Mouse (Mus musculus) heart, postnatal 14 days (tissue): ENCODE results near the gene Nemf. TPM values are rescaled to one million over a fixed set of nuclear protein-coding genes. Genes with fewer than 3 reads are reported as not detected.

Source experiments
- DNase-seq, 2 experiments: peaks; one replicate each; pipeline ENCODE4 v3.0.0; 2021 to 2022
- intact Hi-C: fragments of 180-260 bp; cut with DNase I; formaldehyde crosslinking; loops from one replicate; pipeline ENCODE4 v1.15.1; 2025
- total RNA-seq, 2 experiments: library from RNA; stranded (reverse); gene quantifications; 2 replicates each; pipeline ENCODE4 v1.2.3; 2021

The Nemf gene
- total RNA-seq, 2 experiments from 2014 or later: 26.1 to 28.5 TPM

DNA sequence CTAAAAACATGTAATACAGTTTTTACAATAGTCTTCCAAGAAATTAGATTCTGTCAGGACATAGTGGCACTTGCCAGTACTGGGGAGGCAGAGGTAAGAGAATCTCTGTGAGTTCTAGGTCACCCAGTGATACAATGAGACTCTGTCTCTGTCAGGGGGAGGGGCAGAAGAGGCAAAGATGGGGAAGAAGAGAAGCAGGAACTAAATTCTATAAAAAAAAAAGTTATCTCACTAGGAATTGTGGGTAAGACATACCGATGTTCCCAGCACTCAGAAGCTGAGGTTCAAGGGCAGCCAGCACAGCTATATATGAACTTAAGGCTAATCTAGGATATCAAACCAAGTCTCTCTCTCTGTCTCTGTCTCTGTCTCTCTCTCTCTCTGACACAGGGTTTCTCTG, 24.8 kb downstream of the Nemf start:
- intact Hi-C loops: no loop called here
- DNase-seq: no peak

DNA sequence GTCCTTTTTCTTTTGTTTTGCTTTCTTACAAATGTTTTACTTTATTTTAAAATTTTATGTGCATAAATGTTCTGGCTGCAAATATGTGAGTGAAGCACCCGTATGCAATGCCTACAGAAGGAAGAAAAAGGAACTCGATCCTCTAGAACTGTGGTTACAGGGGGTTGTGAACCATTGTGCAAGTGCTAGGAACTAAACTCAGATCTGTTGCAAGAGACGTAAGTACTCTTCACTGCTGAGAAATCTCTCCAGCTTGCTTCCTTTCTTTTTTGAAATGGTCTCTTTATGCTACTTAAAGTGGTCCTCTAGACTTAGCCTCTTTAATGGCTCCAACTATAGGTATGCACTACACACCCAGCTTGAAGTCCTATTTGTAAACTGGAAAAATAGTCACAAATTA, 25.8 kb downstream of the Nemf start:
- DNase-seq: no peak
- intact Hi-C loops: no loop called here

DNA sequence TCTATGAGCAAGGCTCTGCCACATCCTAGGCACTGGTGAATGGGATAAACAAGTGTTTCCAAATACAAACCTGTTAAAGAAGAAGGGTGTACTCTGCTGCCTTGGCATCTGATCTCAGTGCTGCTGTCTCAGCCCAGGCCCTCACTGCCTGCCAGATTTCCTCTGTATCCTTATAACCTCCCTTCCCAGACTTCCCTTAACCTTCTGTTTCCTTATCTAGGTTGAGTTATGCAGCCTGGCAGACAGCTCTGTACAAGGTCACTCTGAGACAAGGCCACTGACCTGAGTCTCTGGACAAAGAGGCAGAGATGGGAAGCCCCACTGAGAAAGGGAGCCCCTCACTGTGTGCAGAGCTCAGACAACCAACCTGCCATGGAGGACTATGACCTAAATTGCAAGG, 38.5 kb downstream of the Nemf start:
- no peak for DNase-seq
- intact Hi-C loops: no loop called here

DNA sequence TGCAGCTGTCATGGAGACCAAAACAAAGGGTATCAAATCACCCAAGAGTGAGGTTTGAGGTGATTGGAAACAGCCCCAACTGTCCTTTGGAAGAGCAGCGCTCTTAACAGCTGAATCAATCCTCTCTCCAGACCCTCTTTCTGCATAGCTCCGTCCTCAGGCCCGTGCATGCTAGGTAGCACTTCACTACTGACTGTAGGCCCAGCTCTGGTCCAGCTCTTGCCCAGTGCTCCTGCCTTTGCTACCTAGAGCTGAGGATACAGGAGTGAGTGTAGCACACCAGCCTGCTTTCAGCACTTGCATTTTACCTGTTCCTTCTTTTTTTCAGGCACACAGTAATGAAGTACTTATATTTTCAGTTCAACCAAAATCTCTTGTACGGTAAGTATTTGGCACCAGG, 47.3 kb downstream of the Nemf start:
- intact Hi-C loops: no loop called here

DNA sequence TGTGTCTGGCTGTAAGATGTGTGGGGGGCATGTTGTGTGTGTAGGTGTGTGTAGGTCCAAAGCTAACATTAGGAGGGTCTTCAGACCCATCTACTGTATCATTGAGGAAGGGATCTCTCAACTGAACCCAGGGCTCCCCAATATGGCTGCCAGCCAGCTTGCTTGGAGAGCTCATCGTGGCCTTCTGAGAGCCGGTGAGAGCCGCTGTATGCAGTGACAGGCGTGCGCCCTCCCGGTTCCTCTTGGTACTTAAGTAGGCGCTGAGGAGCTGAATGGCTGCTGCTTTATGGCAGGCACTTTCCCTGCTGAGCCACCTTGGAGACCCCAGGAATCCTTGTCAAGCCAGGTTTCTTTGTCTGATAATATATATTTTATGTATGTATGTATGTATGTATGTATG, 50.6 kb downstream of the Nemf start:
- DNase-seq: no peak
- intact Hi-C loops: no loop called here

More for the DNA sequence above, 47.3 kb downstream of the Nemf start:
- DNase-seq: no peak

DNA sequence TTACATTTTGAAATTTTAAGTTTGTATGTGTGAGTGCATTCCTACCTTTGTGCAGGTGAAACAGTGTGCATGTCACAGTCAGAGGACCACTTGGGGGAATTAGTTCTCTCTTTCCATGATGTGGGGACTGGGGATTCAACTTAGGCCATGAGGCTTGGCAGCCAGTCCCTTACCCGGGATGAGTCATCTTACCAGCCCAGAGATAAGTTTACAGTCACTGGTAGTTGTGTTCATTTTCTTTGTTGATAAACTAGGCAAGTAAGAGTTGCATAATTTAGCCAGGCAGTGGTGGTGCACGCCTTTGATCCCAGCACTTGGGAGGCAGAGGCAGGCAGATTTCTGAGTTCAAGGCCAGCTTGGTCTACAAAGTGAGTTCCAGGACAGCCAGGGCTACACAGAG, 52.9 kb downstream of the Nemf start:
- DNase-seq: no peak
- intact Hi-C loops: loop anchor here (5.0 kb wide), 1 partner anchor 33 kb away; no protein-coding TSS in a partner anchor

DNA sequence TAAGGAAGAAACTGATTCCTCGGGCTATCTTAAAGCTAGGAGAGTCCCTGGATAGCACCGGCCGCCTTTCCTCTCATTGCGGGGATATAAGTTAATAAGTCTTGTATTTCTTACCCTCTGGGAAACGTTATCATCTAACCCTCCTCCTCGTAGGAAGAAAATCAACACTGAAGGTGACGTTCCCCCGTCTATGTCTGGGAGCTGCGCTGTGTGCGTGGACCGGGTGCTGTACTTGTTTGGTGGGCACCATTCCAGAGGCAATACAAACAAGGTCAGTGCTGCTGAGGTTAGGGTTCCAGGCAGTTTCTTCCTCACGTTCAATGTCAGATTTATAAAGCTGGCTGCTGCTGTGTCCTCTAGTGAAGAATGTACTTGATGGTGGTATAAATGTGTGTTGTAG, 54.8 kb downstream of the Nemf start:
- intact Hi-C loops: loop anchor here (5.0 kb wide), 1 partner anchor 35 kb away; no protein-coding TSS in a partner anchor
- DNase-seq: no peak

DNA sequence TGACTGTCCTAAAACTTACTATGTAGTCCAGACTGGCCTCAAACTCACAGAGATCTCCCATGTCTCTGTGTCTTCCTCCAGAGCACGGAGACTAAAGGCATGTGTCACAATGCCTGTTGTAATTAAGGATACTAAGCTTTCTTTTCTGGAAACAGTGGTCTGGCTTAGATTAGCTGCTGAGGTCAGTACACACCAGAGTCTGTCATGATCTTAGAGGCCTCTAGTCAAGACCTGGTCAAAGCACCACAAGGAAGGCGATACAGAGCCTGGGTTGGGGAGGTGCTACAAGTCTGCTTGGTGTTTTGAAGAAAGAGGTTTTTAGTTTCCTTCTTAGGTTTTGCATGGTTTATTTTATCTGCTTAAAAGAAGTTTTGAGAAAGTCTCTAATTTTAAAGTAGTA, 56.6 kb downstream of the Nemf start:
- intact Hi-C loops: loop anchor here (5.0 kb wide), 1 partner anchor 37 kb away; no protein-coding TSS in a partner anchor
- DNase-seq: no peak

DNA sequence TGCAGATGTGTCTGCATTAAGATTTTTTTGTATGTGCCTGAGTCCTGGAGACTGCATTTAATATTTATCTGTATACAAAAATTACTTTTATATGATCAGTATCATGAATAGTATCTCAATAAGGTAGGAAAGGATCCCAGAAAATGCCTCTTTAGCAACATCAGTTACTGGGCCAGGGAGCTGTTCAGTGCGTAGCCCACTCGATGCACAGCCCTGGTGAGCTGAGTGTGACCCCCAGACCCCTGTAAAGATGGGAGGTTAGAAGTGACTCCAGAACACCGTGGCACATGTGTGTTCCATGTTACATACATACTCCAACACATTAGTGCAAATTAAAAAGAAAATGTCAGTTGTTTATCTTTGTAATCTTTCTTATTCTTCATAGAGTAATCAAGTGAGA, 57.1 kb downstream of the Nemf start:
- intact Hi-C loops: loop anchor here (5.0 kb wide), 3 partner anchors 37 to 108 kb away; partner anchors contain the start of gene Klhdc1
- no peak for DNase-seq

DNA sequence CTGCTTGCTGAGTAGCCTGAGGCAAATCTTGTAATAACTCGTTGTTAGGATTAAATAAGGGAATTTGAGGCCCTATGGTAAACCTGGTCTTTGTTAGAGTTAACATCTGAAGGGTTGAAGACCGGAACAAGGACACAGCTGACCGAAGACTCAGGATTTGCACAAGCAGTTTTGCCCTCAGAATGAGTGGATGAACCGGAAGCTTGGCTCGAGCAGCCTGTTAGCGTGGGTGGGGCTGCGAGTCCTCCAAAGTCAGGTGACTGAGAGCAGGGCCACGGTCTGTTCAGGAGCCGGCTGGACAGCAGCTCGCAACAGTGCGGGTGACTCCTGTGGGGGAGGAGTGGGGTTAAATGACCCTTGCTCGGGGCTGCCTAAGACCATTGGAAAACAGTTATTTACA, 57.7 kb downstream of the Nemf start:
- intact Hi-C loops: loop anchor here (5.0 kb wide), 2 partner anchors 57 to 107 kb away; partner anchors contain the start of gene Klhdc1
- peak; percentile 41 to 53 for DNase-seq

DNA sequence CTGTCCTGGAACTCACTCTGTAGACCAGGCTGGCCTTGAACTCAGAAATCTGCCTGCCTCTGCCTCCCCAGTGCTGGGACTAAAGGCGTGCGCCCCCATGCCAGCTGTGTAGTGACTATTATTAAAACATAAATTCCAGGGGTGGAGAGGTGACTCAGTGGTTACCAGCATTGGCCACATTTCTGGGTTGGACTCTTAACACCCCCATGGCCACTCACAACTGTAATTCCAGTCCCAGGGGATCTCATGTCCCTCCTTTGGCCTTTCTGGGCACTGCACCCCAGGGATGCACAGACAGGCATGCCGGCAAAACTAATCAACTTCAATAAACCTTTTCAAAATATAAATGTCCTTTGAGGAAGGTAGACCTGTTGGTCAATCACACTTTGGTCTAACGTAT, 58.7 kb downstream of the Nemf start:
- intact Hi-C loops: loop anchor here (5.0 kb wide), 2 partner anchors 56 to 106 kb away; partner anchors contain the start of gene Klhdc1
- no peak for DNase-seq

DNA sequence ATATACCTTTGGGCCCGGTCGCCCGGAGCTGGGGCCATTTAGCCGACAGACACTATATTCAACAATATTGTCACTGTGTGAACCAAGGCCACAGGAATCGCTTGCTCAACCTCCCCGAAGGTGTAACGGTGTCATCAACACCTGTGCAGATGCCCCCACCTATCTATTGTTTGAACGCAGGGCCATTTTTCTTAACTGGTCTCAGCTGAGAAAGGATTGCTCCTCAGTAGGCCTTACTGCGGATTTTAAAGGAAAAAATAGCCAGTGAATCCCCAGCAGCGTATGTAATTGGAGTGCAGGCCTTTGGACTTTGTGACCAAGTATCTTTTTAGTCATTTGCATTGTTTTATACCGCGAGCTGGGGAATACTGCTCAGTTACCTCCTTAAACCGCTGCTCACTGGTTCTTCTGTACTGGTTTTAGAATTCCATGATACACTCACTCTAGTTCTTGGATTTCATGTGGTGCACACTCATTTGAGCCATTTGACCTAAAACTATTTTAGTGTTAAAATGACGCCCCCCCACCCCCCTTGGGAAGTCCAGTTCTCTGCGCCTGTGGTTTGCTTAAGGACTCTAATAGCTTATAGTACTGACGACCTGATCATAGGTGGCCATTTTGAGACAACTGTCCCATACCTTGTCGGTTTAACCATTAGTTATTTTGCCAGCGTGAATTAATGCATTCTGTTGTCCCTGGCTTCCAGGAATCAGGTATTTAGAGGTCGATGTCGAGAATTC, 59.4 kb downstream of the Nemf start:
- intact Hi-C loops: loop anchor here (5.0 kb wide), 2 partner anchors 55 to 105 kb away; partner anchors contain the start of gene Klhdc1
- DNase-seq: no peak

DNA sequence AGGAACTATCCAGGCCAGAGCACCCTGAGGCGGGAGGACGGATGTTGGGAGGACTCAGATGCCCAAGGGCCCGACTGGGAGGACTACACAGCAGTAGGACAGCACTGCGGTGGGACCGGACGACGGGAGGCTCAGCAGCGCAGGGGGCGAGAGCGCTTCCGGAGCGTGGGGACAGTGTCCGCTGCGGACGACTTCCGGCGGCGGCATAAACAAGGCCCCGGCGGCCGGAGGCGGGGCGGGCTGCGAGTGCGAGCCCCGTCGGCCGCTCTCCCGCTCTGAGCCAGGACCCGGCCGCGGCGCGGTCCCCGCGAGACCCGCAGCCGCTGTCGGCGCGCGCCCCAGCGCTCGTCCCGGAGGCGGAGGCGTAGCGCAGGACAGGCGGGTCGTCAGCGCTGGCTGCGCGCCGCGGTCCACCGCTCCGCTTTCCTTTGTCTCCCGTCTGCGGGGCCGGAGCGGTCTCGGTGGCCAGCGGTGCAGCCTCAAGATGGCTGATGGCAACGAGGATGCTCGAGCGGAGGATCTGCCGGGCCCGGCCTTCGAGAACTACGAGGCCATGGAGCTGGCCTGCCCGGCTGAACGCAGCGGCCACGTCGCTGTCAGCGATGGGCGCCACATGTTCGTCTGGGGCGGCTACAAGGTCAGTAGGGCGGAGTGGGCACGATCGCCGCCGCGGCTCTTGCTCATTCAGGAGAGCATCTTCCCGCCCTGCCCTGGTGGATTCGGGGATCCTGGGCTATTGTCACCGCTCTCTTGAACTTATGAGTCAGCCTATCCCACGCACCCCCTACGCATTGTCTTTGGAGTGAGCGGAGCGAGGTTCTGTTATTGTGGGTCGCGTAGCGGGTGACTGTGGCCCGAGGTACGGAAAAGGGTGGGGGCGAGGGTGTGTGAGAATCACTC, 60.2 kb downstream of the Nemf start, which contains the start of gene Klhdc2:
Klhdc2 (plus strand) TSS at position 171 of the 900 bp plus-strand sequence.
- intact Hi-C loops: loop anchor here (5.0 kb wide), 2 partner anchors 54 to 104 kb away; partner anchors contain the start of gene Klhdc1
- DNase-seq: peak; percentile 89 to 91

DNA sequence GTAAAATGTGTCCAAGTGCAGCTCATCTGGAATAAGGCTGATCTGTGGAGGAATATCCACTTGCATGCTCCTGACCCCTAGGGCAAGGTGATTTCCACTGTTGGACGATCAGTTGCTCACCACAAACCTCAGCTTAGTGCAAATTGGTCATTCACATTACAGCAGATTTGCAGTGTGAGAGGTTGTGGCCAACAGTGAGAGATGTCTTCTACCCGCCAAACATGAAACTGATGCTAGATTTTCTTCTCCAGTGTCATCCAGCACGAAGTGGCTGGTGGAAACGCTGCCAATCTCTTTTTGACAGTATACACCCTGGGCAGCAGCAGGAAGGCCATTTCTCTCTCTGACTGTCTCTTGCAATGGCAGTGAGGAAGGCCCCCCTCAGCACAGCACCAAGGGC, 61.3 kb downstream of the Nemf start:
- DNase-seq: no peak
- intact Hi-C loops: loop anchor here (5.0 kb wide), 2 partner anchors 53 to 103 kb away; partner anchors contain the start of gene Klhdc1

DNA sequence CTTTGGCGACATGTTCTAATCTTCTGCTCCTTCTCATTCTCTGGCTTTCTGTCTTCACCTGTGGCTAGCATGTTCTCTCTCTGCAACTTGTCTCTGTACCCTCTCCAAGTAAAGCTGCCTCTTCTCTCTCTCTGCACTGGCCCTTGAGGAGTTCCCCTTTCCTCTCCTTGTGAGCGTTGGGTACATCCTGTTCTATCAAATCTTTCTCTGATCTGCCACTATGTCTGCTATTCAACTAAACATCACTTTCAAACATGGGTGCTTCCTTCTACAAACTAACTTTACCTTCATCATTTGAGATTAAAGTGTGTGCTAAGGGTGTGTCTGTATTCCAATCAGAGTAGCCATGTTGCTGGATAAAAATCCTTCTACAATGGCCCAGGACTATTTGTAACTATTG, 62.0 kb downstream of the Nemf start:
- intact Hi-C loops: loop anchor here (5.0 kb wide), 2 partner anchors 53 to 103 kb away; partner anchors contain the start of gene Klhdc1
- DNase-seq: no peak

DNA sequence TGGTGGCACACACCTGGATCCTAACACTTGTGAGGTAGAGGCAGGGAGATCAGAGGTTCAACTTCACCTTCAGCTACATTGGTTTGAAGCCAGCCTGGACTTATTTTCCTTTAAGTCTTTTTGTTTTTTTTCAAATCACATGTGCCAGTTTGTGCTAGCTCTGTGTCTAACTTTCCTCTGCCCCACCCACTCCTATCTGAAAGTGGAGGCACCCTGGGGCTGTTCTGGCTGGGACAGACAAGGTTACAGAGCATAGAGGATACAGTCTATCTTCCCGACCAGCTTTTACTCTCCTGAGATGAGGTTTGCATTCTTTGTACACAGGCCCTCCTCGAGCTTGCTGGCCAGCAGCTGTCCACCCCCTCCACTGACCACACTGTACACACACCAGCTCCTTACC, 63.1 kb downstream of the Nemf start:
- DNase-seq: no peak
- intact Hi-C loops: no loop called here

DNA sequence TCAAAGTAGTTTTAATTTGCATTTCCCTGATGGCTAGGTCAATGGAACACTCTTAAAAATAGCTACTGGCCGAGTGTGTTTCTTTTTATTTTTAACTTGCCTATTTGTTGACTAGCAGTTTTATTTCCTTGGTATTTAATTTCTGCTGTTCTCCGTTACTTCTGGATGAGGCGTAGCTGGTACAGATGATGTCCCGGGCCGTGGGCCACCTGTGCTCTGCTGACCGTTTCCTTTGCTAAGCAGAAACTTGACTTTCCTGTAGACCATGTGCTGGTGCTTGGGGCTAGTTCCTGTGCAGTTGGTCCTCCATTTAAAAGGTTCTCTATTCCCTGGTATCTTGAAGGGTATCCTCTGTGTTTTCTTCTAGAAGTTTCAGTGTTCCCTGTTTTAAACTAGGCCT, 64.6 kb downstream of the Nemf start:
- intact Hi-C loops: no loop called here
- no peak for DNase-seq

DNA sequence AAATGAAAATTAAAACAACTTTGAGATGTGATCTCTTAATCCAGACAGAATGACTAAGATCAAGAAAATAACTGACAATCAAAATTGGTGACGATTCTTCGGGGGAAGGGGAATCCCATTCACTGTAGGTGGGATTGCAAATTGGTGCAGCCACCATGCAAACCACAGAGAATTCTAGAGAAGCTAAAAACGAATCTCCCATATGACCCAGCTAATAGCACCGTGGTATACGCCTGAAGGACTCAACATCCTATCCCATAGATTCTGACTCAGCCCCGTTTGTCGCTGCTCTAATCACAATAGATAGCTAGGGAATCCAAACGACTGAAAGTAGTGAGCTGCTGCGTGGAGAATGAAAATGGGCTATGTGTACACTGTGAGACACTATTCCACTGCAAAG, 68.3 kb downstream of the Nemf start:
- intact Hi-C loops: no loop called here
- DNase-seq: no peak

DNA sequence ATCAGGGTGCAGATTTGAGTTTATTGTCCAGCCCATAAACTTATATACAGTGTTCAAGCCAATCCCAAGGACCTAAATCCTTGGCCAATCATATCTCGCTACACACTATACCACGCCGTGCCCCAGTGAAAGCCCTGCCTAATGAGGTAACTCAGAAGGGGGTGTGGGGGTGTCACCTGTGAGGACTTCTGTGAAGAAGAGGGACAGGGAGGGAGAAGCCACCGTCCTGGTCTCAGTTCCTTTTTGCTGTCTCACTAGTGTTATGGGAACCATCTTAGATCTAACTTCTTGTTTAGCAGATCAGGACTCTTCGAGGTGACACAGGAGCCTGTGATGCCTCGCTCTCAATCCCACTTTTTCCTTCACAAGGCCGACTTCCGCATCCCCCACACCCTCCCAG, 69.4 kb downstream of the Nemf start:
- intact Hi-C loops: no loop called here
- no peak for DNase-seq

DNA sequence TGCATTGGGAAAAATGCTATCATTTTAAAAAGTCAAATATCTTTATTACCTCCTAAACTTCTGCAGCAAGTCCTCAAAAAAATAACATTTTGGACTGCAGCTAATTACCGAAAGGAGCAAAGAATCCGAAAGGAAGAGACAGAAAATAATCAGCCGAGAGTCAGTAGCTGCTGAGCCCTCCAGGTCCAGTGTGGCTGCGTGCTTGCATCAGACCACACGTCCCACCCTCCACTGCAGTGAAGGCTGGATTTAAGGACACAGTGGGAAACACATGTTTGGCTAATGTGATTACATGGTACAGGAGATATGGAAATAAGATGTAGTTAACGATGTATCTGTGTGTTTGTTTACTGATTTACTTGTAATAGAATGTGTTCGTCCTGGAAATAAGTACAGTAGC, 73.8 kb downstream of the Nemf start:
- no peak for DNase-seq
- intact Hi-C loops: no loop called here

DNA sequence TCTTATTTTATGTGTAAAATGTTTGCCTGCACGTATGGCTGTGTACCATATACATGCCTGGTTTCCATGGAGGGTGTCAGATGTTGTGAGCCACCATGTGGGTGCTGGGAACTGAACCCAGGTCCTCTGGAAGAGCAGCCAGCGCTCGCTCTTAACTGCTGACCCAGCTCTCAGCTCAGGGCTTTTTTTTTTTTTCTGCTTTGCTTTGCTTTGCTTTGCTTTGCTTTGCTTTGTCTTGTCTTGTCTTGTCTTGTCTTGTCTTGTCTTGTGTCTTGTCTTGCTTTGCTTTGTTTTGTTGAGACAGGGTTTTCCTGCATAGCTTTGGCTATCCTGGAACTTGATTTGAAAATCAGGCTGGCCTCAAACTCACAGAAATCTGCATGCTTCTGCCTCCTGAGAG, 76.0 kb downstream of the Nemf start:
- no peak for DNase-seq
- intact Hi-C loops: no loop called here
